Mouse (Mus musculus) adrenal gland, adult 18-20 months (tissue): ENCODE measurements around the gene Hba-x. TPM values are rescaled to one million over a fixed set of nuclear protein-coding genes. Genes with fewer than 3 reads are reported as not detected.

Source experiments
- DNase-seq, 2 experiments: peaks; one replicate each; pipeline ENCODE4 v3.0.0; 2021 to 2022; ENCODE audit warnings: low spot score in 2 of 2
- total RNA-seq, 2 experiments: library from RNA; stranded (reverse); gene quantifications; 1 replicate in 1 of 2; 2 replicates in 1 of 2; pipeline ENCODE4 v1.2.3; 2021

Gene Hba-x
- total RNA-seq, 2 experiments from 2014 or later, result not detected

DNA sequence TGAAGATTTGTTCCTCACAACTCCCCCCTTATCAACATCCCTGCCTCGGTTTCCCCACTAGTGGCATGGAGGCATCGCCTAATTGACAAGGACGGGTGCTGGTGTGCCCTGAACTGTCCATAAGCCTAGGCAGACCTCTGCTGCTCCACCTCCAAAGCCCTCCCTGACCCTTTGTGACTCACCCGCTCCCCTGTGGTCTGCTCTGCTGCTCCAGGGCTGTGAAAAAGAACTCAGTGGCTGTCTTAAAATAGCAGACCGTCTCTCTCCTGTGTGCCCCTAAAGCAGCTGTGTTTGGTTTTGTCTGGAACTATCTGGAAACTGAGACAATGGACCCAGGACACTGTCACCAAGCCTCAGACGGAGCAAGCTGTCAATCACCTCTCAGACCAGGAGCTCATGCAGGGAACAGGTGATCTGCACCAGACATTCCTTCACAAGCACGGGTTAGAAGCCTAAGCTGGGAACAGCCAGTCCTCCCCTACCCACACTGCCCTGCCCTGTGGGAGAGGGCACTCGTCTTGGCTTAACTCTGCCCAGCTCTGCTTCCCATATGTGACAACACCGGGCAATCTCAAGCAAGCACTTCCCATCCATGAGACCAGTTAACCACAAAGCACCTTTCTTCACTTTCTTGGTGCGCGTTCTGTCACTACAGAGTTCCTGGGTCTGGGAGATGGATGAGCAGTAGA lies 44.5 kb downstream of the Hba-x start:
- DNase-seq, result no peak

- peak; percentile 33 to 60 for DNase-seq
Measured at GRCm38 (mm10) chr11:32321196-32321565, 45.0 kb downstream of the Hba-x start.

- DNase-seq, result peak; percentile 87 to 90
Measured at GRCm38 (mm10) chr11:32324609-32325008, 48.4 kb downstream of the Hba-x start.

Other genes starting within 250 kb of the Hba-x start
- under 1 TPM; 0.10 to 0.32 TPM for gene Il9r, start 76.1 kb upstream of the Hba-x start, total RNA-seq
- 10 to 100 TPM; 13.1 to 18.5 TPM for gene Snrnp25, start 71.0 kb upstream of the Hba-x start, total RNA-seq
- gene Rhbdf1, start 54.1 kb upstream of the Hba-x start, total RNA-seq, result 10 to 100 TPM; 22.8 to 28.8 TPM
- 10 to 100 TPM; 17.1 to 20.3 TPM for gene Mpg, start 49.9 kb upstream of the Hba-x start, total RNA-seq
- gene Nprl3, start 8.7 kb upstream of the Hba-x start, total RNA-seq, result 10 to 100 TPM; 52.8 to 64.2 TPM
- 1,000 to 10,000 TPM; 1,892 to 5,977 TPM for gene Hba-a1, start 7.1 kb downstream of the Hba-x start, total RNA-seq
- not detected for gene Hbq1b, start 10.6 kb downstream of the Hba-x start, total RNA-seq
- 1,000 to 10,000 TPM; 1,371 to 4,495 TPM for gene Hba-a2, start 20.1 kb downstream of the Hba-x start, total RNA-seq
- gene Hbq1a, start 23.7 kb downstream of the Hba-x start, total RNA-seq, result not detected
- 10 to 100 TPM in 1 of 2 experiments, 1 to 10 TPM in 1; 9.8 to 11.2 TPM for gene Sh3pxd2b, start 71.4 kb downstream of the Hba-x start, total RNA-seq
- 10 to 100 TPM; 13.4 TPM for gene Ubtd2, start 179.0 kb downstream of the Hba-x start, total RNA-seq